Mouse (Mus musculus): Measurements from ENCODE around the gene Gck.

The Gck gene

GRCm38 (mm10) chr11:5877921-5878526, 71.9 kb downstream of the Gck start, which contains the start of gene Pold2:
Pold2 (minus strand) TSS chr11:5878292.
- in situ Hi-C loops (cut with MboI, MseI), result no loop called here

GRCm38 (mm10) chr11:5877421-5877820, 72.5 kb downstream of the Gck start:
- in situ Hi-C loops (cut with MboI, MseI), result no loop called here

GRCm38 (mm10) chr11:5873192-5873591, 76.7 kb downstream of the Gck start:
- in situ Hi-C loops (cut with MboI, MseI), result no loop called here

- in situ Hi-C loops (cut with MboI, MseI), result no loop called here
Observed at GRCm38 (mm10) chr11:5872707-5873106, 77.2 kb downstream of the Gck start.

- in situ Hi-C loops (cut with MboI, MseI), result no loop called here
Observed at GRCm38 (mm10) chr11:5870069-5870468, 79.8 kb downstream of the Gck start.

- in situ Hi-C loops (cut with MboI, MseI), result no loop called here
Observed at GRCm38 (mm10) chr11:5869331-5869730, 80.5 kb downstream of the Gck start.

GRCm38 (mm10) chr11:5868324-5868723, 81.6 kb downstream of the Gck start:
- in situ Hi-C loops (cut with MboI, MseI), result no loop called here

GRCm38 (mm10) chr11:5867196-5867595, 82.7 kb downstream of the Gck start:
- in situ Hi-C loops (cut with MboI, MseI), result no loop called here

GRCm38 (mm10) chr11:5862394-5863105, 87.3 kb downstream of the Gck start:
- in situ Hi-C loops (cut with MboI, MseI), result no loop called here

GRCm38 (mm10) chr11:5861678-5862393, 88.0 kb downstream of the Gck start, which contains the start of gene Aebp1:
Aebp1 (plus strand) TSS chr11:5861947.
- in situ Hi-C loops (cut with MboI, MseI), result no loop called here

GRCm38 (mm10) chr11:5860639-5861038, 89.2 kb downstream of the Gck start:
- in situ Hi-C loops (cut with MboI, MseI), result no loop called here

GRCm38 (mm10) chr11:5859883-5860550, 89.9 kb downstream of the Gck start:
- in situ Hi-C loops (cut with MboI, MseI), result no loop called here

GRCm38 (mm10) chr11:5858723-5859122, 91.2 kb downstream of the Gck start:
- in situ Hi-C loops (cut with MboI, MseI), result no loop called here

GRCm38 (mm10) chr11:5856479-5857130, 93.3 kb downstream of the Gck start:
- in situ Hi-C loops (cut with MboI, MseI), result no loop called here

GRCm38 (mm10) chr11:5855902-5856301, 94.0 kb downstream of the Gck start:
- in situ Hi-C loops (cut with MboI, MseI), result no loop called here

- in situ Hi-C loops (cut with MboI, MseI), result no loop called here
Observed at GRCm38 (mm10) chr11:5855481-5855880, 94.4 kb downstream of the Gck start.

GRCm38 (mm10) chr11:5852314-5852713, 97.6 kb downstream of the Gck start:
- in situ Hi-C loops (cut with MboI, MseI), result no loop called here

- in situ Hi-C loops (cut with MboI, MseI), result no loop called here
Observed at GRCm38 (mm10) chr11:5851021-5851736, 98.7 kb downstream of the Gck start.

Data from T-helper 2 cell (primary cell).